Mouse (Mus musculus): Measurements from ENCODE around the gene Gcnt3. TPM values are rescaled to one million over a fixed set of nuclear protein-coding genes. Genes with fewer than 3 reads are reported as not detected.

The Gcnt3 gene
- polyA plus RNA-seq, 1 experiment: 0.11 TPM

DNA sequence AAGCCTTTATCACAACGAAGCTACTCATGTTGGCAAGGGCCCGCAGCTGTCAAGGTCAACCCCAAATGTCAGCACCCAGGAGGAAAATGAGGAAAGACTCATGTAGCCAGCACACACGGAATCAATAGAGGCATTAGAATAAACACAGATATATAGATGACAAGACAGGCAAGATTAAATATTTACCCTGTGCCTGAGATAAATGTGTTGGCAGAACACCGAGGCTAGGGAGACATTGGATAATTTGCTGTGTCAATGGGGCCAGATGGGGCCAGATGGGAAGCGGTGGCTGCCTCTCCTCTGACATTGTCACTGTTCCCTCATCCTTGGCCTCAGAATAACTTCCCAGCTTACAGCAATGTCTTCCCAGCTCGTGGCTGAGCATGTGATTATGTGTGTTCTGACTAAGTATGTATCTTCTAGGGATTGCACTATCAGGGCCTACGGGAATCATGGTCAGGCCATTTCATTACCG is 32.1 kb upstream of the Gcnt3 start:
- TF ChIP-seq MYOD1 (IDR thresholded peaks at IDR 0.05; ENCODE audit: control insufficient read depth, insufficient read length, low read depth) (no peak), USF1 (IDR thresholded peaks at IDR 0.05; ENCODE audit: low read depth) (no peak), CEBPB (IDR thresholded peaks at IDR 0.05; ENCODE audit: low read depth) (no peak), FOSL1 (IDR thresholded peaks at IDR 0.05; ENCODE audit: insufficient read depth, low read length, poor library complexity, severe bottlenecking) (no peak), MYOG (IDR thresholded peaks at IDR 0.05; ENCODE audit: control insufficient read depth, extremely low read depth, insufficient read length) (no peak), CTCF (IDR thresholded peaks at IDR 0.05; ENCODE audit: control insufficient read depth, insufficient read depth, insufficient read length) (no peak), MAX (IDR thresholded peaks at IDR 0.05) (no peak)
- Histone ChIP-seq H3K36me3 (ENCODE audit: control insufficient read depth, insufficient read depth) (no peaks in the 10 kb centered on the region), H3K79me3 (ENCODE audit: low read depth) (no peaks in the 10 kb centered on the region), H3K27me3 (ENCODE audit: control insufficient read depth, insufficient read depth, insufficient read length) (no peaks in the 10 kb centered on the region), H3K4me3 (ENCODE audit: insufficient read depth, poor library complexity, severe bottlenecking) (no peak overlapping the region), H3ac (ENCODE audit: control insufficient read depth, insufficient read length, low read depth) (no peak overlapping the region), H3K79me2 (ENCODE audit: control insufficient read depth, insufficient read depth) (no peaks in the 10 kb centered on the region)

DNA sequence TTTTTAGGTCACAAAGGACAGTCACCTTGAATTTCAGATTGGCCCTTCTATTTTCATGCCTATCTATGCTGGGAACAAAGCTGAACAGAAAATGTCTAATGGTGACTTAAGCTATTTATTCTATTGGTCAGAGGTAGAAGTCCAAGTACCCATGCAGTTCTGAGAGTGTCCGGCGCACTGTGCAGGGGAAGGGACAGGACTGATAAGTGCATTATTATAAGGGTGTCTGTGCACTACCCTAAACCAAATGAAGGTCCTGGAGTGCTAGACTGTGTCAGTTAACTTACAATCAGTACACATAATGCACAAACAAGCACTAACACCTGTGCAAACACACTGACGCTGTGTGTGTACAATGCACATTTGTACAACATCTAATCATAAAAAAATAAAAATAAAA is 29.6 kb upstream of the Gcnt3 start:
- no peak overlapping the region for H3ac ChIP-seq (ENCODE audit: control insufficient read depth, insufficient read length, low read depth)
- no peaks in the 10 kb centered on the region for H3K27me3 ChIP-seq (ENCODE audit: control insufficient read depth, insufficient read depth, insufficient read length)
- no peaks in the 10 kb centered on the region for H3K79me2 ChIP-seq (ENCODE audit: control insufficient read depth, insufficient read depth)
- no peaks in the 10 kb centered on the region for H3K36me3 ChIP-seq (ENCODE audit: control insufficient read depth, insufficient read depth)
- H3K4me3 ChIP-seq (ENCODE audit: insufficient read depth, poor library complexity, severe bottlenecking): no peak overlapping the region
- TF ChIP-seq FOSL1 (IDR thresholded peaks at IDR 0.05; ENCODE audit: insufficient read depth, low read length, poor library complexity, severe bottlenecking) (no peak), CTCF (IDR thresholded peaks at IDR 0.05; ENCODE audit: control insufficient read depth, insufficient read depth, insufficient read length) (no peak), MAX (IDR thresholded peaks at IDR 0.05) (no peak), USF1 (IDR thresholded peaks at IDR 0.05; ENCODE audit: low read depth) (no peak)
- H3K79me3 ChIP-seq (ENCODE audit: low read depth): no peaks in the 10 kb centered on the region

DNA sequence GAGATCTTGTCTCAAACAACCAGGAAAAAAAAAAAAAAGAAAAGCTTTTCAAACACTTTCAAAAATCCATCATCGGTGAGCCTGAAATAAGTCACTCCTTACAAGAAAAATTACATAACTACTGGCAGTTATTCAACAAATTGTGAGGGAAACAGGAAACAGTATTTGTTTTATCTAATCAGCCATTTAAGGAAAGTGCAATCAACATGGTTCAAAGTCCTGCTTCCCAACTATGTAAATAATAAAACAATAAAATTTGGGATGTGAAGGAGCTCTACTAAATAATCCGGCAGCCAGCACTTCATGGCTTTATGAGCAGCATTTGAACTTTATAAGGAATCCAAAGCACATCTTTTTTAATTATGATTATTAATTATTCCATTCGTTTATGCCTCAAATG is 24.1 kb upstream of the Gcnt3 start:
- Histone ChIP-seq H3K36me3 (ENCODE audit: control insufficient read depth, insufficient read depth) (no peaks in the 10 kb centered on the region), H3ac (ENCODE audit: control insufficient read depth, insufficient read length, low read depth) (no peak overlapping the region), H3K79me3 (ENCODE audit: low read depth) (no peaks in the 10 kb centered on the region), H3K79me2 (ENCODE audit: control insufficient read depth, insufficient read depth) (no peaks in the 10 kb centered on the region), H3K4me3 (ENCODE audit: insufficient read depth, poor library complexity, severe bottlenecking) (no peak overlapping the region), H3K27me3 (ENCODE audit: control insufficient read depth, insufficient read depth, insufficient read length) (no peaks in the 10 kb centered on the region)
- no peak for TF ChIP-seq MAX (IDR thresholded peaks at IDR 0.05)
- TF ChIP-seq MYOG (IDR thresholded peaks at IDR 0.05; ENCODE audit: control insufficient read depth, extremely low read depth, insufficient read length): no peak
- TF ChIP-seq CTCF (IDR thresholded peaks at IDR 0.05; ENCODE audit: control insufficient read depth, insufficient read depth, insufficient read length): no peak
- TF ChIP-seq MYOD1 (IDR thresholded peaks at IDR 0.05; ENCODE audit: control insufficient read depth, insufficient read length, low read depth): no peak
- no peak for TF ChIP-seq CEBPB (IDR thresholded peaks at IDR 0.05; ENCODE audit: low read depth)
- no peak for TF ChIP-seq FOSL1 (IDR thresholded peaks at IDR 0.05; ENCODE audit: insufficient read depth, low read length, poor library complexity, severe bottlenecking)
- no peak for TF ChIP-seq USF1 (IDR thresholded peaks at IDR 0.05; ENCODE audit: low read depth)

DNA sequence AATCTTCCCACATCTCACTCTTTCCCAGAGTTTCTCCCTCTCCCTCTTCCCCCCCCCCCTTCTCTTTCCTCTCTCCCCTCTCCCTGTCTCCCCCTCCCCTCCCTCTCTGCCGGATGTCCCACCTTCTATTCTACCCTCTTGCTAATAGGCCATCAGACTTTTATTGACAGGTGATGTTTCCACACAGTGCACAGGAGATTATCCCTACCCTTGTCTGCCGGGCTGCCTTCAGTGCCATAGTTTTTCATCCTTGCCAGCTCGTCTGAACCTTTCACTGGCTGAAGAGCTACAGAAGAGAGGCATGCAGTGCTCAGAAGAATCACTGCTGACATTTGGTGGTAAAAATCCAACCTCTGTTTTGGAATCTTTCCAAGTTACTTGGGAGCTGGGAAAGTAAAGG is 15.5 kb upstream of the Gcnt3 start:
- Histone ChIP-seq H3K27me3 (ENCODE audit: control insufficient read depth, insufficient read depth, insufficient read length) (no peaks in the 10 kb centered on the region), H3K4me3 (ENCODE audit: insufficient read depth, poor library complexity, severe bottlenecking) (no peak overlapping the region), H3ac (ENCODE audit: control insufficient read depth, insufficient read length, low read depth) (no peak overlapping the region), H3K36me3 (ENCODE audit: control insufficient read depth, insufficient read depth) (no peaks in the 10 kb centered on the region), H3K79me3 (ENCODE audit: low read depth) (no peaks in the 10 kb centered on the region), H3K79me2 (ENCODE audit: control insufficient read depth, insufficient read depth) (no peaks in the 10 kb centered on the region)
- TF ChIP-seq CEBPB (IDR thresholded peaks at IDR 0.05; ENCODE audit: low read depth) (no peak), FOSL1 (IDR thresholded peaks at IDR 0.05; ENCODE audit: insufficient read depth, low read length, poor library complexity, severe bottlenecking) (no peak), MYOG (IDR thresholded peaks at IDR 0.05; ENCODE audit: control insufficient read depth, extremely low read depth, insufficient read length) (no peak), MAX (IDR thresholded peaks at IDR 0.05) (no peak), USF1 (IDR thresholded peaks at IDR 0.05; ENCODE audit: low read depth) (no peak), MYOD1 (IDR thresholded peaks at IDR 0.05; ENCODE audit: control insufficient read depth, insufficient read length, low read depth) (no peak), CTCF (IDR thresholded peaks at IDR 0.05; ENCODE audit: control insufficient read depth, insufficient read depth, insufficient read length) (no peak)

DNA sequence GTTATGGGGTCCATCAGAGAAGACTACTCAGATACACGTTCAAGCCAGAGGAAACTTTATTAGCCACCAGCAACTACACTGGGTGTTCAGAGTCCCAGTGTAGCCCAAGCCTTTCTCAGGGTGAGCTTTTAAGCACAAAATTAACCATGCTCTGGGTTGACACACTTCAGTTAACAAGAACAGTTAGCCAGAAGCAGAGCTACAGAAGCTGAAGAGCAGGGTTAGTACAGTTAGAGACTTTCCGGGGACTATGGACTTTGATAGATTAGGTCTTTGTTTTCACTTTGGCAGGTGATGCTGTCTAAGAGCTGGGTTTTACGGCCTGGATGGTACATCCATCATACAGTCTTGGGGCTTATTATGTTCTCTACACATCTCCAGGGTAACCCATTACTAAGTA is 14.8 kb upstream of the Gcnt3 start:
- H3K36me3 ChIP-seq (ENCODE audit: control insufficient read depth, insufficient read depth): no peaks in the 10 kb centered on the region
- H3K27me3 ChIP-seq (ENCODE audit: control insufficient read depth, insufficient read depth, insufficient read length): no peaks in the 10 kb centered on the region
- H3ac ChIP-seq (ENCODE audit: control insufficient read depth, insufficient read length, low read depth): no peak overlapping the region
- no peaks in the 10 kb centered on the region for H3K79me2 ChIP-seq (ENCODE audit: control insufficient read depth, insufficient read depth)
- TF ChIP-seq FOSL1 (IDR thresholded peaks at IDR 0.05; ENCODE audit: insufficient read depth, low read length, poor library complexity, severe bottlenecking): no peak
- no peak for TF ChIP-seq MYOG (IDR thresholded peaks at IDR 0.05; ENCODE audit: control insufficient read depth, extremely low read depth, insufficient read length)
- no peak for TF ChIP-seq CEBPB (IDR thresholded peaks at IDR 0.05; ENCODE audit: low read depth)
- TF ChIP-seq USF1 (IDR thresholded peaks at IDR 0.05; ENCODE audit: low read depth): no peak
- no peak for TF ChIP-seq CTCF (IDR thresholded peaks at IDR 0.05; ENCODE audit: control insufficient read depth, insufficient read depth, insufficient read length)
- no peak for TF ChIP-seq MYOD1 (IDR thresholded peaks at IDR 0.05; ENCODE audit: control insufficient read depth, insufficient read length, low read depth)
- TF ChIP-seq MAX (IDR thresholded peaks at IDR 0.05): no peak
- H3K79me3 ChIP-seq (ENCODE audit: low read depth): no peaks in the 10 kb centered on the region
- no peak overlapping the region for H3K4me3 ChIP-seq (ENCODE audit: insufficient read depth, poor library complexity, severe bottlenecking)

DNA sequence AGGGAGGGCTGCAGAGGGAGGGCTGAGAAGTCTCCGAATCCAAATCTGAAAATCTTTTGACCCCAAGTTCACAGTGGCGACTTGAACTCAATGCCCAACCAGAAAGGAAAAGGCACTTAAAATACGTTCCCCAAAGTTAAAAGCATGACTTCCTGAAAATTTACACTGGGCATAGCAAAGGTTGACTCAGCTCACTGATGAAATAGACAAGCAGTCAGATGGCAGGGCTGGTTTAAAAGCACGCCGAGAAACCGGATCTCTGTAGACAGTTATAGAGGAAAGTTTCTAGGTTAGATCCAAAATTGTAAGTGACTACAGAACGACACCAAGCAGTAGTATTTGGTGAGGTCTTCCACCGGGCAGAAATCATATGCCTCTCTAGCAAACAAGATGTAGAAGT is 12.0 kb upstream of the Gcnt3 start:
- peak; percentile 52 for TF ChIP-seq CEBPB (IDR thresholded peaks at IDR 0.05; ENCODE audit: low read depth)
- no peak for TF ChIP-seq MYOG (IDR thresholded peaks at IDR 0.05; ENCODE audit: control insufficient read depth, extremely low read depth, insufficient read length)
- Histone ChIP-seq H3K27me3 (ENCODE audit: control insufficient read depth, insufficient read depth, insufficient read length) (no peaks in the 10 kb centered on the region), H3K4me3 (ENCODE audit: insufficient read depth, poor library complexity, severe bottlenecking) (no peak overlapping the region), H3K36me3 (ENCODE audit: control insufficient read depth, insufficient read depth) (no peaks in the 10 kb centered on the region), H3K79me2 (ENCODE audit: control insufficient read depth, insufficient read depth) (no peaks in the 10 kb centered on the region), H3K79me3 (ENCODE audit: low read depth) (no peaks in the 10 kb centered on the region), H3ac (ENCODE audit: control insufficient read depth, insufficient read length, low read depth) (no peak overlapping the region)

Data from C2C12 (cell line).